Mouse (Mus musculus): ENCODE measurements at regions not wholly inside any gene's neighbourhood (a gene's known extent, or its start where the extent isn't known, plus 50 kb on each side); places are given as distances from the start of the nearest gene placed in this dataset.

- H3K9ac ChIP-seq, result no peak overlapping the region
- H3K27me3 ChIP-seq (ENCODE audit: insufficient read depth, low read length), result no peaks in the 10 kb centered on the region
- H3K4me3 ChIP-seq (ENCODE audit: low read depth, low read length), result no peak overlapping the region
- H3K9me3 ChIP-seq (ENCODE audit: low read length), result no peaks in the 10 kb centered on the region
- H3K4me2 ChIP-seq (ENCODE audit: low read depth), result no peak overlapping the region
- TF ChIP-seq CTCF (IDR thresholded peaks at IDR 0.05; ENCODE audit: low read depth), result no peak
- no peaks in the 10 kb centered on the region for H3K4me1 ChIP-seq (ENCODE audit: insufficient read depth)
- no peak for ATAC-seq
- no peaks in the 10 kb centered on the region for H3K36me3 ChIP-seq (ENCODE audit: insufficient read depth)
- peak; percentile 2 for DNase-seq
- no peak overlapping the region for H3K27ac ChIP-seq (ENCODE audit: low read depth, low read length)
- 14% methylated on average over 2 of the region's 2 CpGs for WGBS
These were observed 249.3 kb downstream of the Col11a1 start for GRCm38 (mm10) chr3:114279653-114280052.

DNA sequence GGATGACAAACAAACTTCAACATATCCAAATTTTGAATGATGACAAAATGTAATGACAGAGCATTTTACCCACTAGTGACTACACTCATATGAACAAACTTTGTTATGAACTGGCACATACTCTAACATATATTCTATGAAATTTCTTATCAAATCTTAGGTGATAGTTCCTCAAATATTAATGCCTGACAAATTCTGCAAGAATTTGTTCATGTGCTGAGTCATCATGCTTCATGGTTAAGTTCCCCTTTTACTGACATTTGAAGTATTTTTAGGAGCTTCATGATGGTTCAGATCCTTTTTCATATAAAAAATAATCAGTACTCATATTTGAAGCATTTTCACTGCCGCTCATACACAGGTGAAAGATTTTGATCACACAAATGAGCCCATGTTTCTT is 289.1 kb downstream of the Col11a1 start:
- TF ChIP-seq CTCF (IDR thresholded peaks at IDR 0.05; ENCODE audit: low read depth), result no peak
- no peaks in the 10 kb centered on the region for H3K4me1 ChIP-seq (ENCODE audit: insufficient read depth)
- ATAC-seq, result no peak
- H3K9ac ChIP-seq, result no peak overlapping the region
- no peak for DNase-seq
- no peaks in the 10 kb centered on the region for H3K9me3 ChIP-seq (ENCODE audit: low read length)
- H3K27ac ChIP-seq (ENCODE audit: low read depth, low read length), result no peak overlapping the region
- H3K27me3 ChIP-seq (ENCODE audit: insufficient read depth, low read length), result no peaks in the 10 kb centered on the region
- H3K4me2 ChIP-seq (ENCODE audit: low read depth), result no peak overlapping the region
- 97% methylated on average over 1 of the region's 1 CpGs for WGBS
- no peak overlapping the region for H3K4me3 ChIP-seq (ENCODE audit: low read depth, low read length)
- H3K36me3 ChIP-seq (ENCODE audit: insufficient read depth), result no peaks in the 10 kb centered on the region

- no peak overlapping the region for H3K9ac ChIP-seq
- ATAC-seq, result no peak
- no peak overlapping the region for H3K4me2 ChIP-seq (ENCODE audit: low read depth)
- no peak overlapping the region for H3K4me3 ChIP-seq (ENCODE audit: low read depth, low read length)
- peak; percentile 44 for TF ChIP-seq CTCF (IDR thresholded peaks at IDR 0.05; ENCODE audit: low read depth)
- no peaks in the 10 kb centered on the region for H3K4me1 ChIP-seq (ENCODE audit: insufficient read depth)
- H3K9me3 ChIP-seq (ENCODE audit: low read length), result no peaks in the 10 kb centered on the region
- no peaks in the 10 kb centered on the region for H3K27me3 ChIP-seq (ENCODE audit: insufficient read depth, low read length)
- no peaks in the 10 kb centered on the region for H3K36me3 ChIP-seq (ENCODE audit: insufficient read depth)
- no peak overlapping the region for H3K27ac ChIP-seq (ENCODE audit: low read depth, low read length)
- peak; percentile 7 for DNase-seq
These were observed 304.0 kb downstream of the Col11a1 start for GRCm38 (mm10) chr3:114334334-114334733.

DNA sequence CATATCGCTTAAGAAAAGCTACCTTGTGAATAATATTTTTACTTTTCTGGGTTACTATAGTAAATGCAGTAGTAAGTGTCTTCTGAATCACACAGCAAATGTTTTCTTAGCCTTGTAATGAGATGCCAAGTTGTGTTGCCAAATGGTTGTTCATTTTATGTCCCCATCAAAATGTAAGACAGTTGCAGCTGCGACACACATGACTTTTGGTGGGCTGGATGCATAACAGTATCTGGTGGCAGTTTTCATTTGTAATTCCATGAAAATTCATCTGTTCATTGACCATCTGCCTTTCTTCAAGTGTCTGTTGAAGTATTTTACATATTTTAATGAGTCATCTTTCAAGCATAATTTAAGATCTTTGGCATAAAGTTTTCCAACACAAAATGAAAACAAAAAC is 313.4 kb downstream of the Col11a1 start:
- no peaks in the 10 kb centered on the region for H3K4me1 ChIP-seq (ENCODE audit: insufficient read depth)
- no peaks in the 10 kb centered on the region for H3K27me3 ChIP-seq (ENCODE audit: insufficient read depth, low read length)
- DNase-seq (peak; percentile 78), ATAC-seq (peak; percentile 97)
- H3K9me3 ChIP-seq (ENCODE audit: low read length), result no peaks in the 10 kb centered on the region
- no peak for TF ChIP-seq CTCF (IDR thresholded peaks at IDR 0.05; ENCODE audit: low read depth)
- 59% methylated on average over 2 of the region's 2 CpGs for whole genome bisulfite sequencing
- H3K27ac ChIP-seq (ENCODE audit: low read depth, low read length), result no peak overlapping the region
- H3K4me2 ChIP-seq (ENCODE audit: low read depth), result no peak overlapping the region
- H3K36me3 ChIP-seq (ENCODE audit: insufficient read depth), result no peaks in the 10 kb centered on the region
- no peak overlapping the region for H3K4me3 ChIP-seq (ENCODE audit: low read depth, low read length)
- no peak overlapping the region for H3K9ac ChIP-seq

DNA sequence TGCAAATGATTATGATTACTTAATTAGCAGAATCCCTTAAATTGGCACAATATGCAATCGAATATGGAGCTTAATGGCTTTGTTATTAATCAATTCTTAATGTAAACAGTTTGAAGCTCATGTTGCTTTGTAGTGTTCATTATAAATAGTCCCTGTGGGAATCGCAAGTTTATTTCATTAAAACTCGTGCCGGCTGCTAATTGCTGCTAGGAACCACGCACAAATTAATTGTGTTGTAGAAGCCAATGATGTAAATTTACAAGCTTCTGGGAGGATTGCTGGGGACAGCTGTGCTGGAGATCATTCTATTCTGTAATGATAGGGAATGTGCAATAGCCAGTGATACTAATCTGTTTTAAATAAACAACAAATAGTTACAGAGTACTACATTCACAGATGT is 349.7 kb downstream of the Col11a1 start:
- Histone ChIP-seq H3K36me3 (ENCODE audit: insufficient read depth) (no peaks in the 10 kb centered on the region), H3K4me1 (ENCODE audit: insufficient read depth) (no peaks in the 10 kb centered on the region), H3K4me2 (ENCODE audit: low read depth) (no peak overlapping the region), H3K9me3 (ENCODE audit: low read length) (no peaks in the 10 kb centered on the region), H3K27ac (ENCODE audit: low read depth, low read length) (no peak overlapping the region), H3K27me3 (ENCODE audit: insufficient read depth, low read length) (no peaks in the 10 kb centered on the region), H3K9ac (no peak overlapping the region), H3K4me3 (ENCODE audit: low read depth, low read length) (no peak overlapping the region)
- no peak for ATAC-seq
- TF ChIP-seq CTCF (IDR thresholded peaks at IDR 0.05; ENCODE audit: low read depth), result no peak
- DNase-seq, result no peak
- 23% methylated on average over 5 of the region's 5 CpGs for WGBS

DNA sequence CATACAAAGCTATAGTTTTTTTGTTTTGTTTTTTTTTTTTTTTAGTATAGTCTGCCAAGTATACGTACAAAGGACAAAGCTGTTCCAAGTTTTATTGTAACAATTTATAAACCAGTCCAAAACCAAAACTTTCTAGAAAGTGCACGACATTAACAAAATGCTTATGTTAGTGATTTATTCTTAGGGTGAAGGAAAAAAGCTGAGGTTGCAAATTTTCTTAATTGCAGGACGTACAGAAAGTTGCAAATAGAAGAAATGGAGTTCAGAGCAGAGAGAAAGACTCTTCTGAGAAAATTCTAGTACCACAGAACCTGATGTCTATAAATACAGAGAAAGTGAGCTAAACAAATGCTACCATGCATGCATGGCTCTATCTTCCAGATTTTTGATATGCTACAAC is 373.1 kb downstream of the Col11a1 start:
- 80% methylated on average over 3 of the region's 3 CpGs for WGBS
- Histone ChIP-seq H3K9me3 (ENCODE audit: low read length) (no peaks in the 10 kb centered on the region), H3K4me3 (ENCODE audit: low read depth, low read length) (no peak overlapping the region), H3K36me3 (ENCODE audit: insufficient read depth) (no peaks in the 10 kb centered on the region), H3K27ac (ENCODE audit: low read depth, low read length) (no peak overlapping the region), H3K4me1 (ENCODE audit: insufficient read depth) (no peaks in the 10 kb centered on the region), H3K4me2 (ENCODE audit: low read depth) (no peak overlapping the region), H3K27me3 (ENCODE audit: insufficient read depth, low read length) (no peaks in the 10 kb centered on the region), H3K9ac (no peak overlapping the region)
- no peak for DNase-seq
- no peak for ATAC-seq
- TF ChIP-seq CTCF (IDR thresholded peaks at IDR 0.05; ENCODE audit: low read depth), result no peak
